In the genomic region with DNA sequence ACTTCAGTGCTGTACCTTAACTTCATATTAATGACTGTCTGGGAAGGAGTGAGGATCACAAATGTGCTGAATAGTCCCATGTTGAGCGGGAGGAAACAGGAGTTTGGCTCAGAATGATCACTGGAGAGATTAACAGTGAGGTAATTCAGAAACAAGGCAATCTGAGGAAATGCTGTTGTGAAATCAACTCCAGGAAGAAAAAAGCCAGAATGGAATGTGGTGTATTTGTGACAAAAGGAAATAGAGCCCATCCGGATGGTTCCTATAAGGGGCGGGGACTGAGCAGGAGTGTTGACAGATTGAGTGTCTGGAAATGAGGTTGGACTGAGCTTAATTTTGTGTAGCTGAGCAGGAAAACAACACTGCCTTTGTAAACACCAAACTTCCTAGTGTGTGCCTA, we compare ENCODE assay signal across 10 mouse cellular contexts.
A peak's percentile ranks its signal among the peaks of the same experiment; 100 is the strongest.
DNase-seq lines count a peak whose midpoint lies in the region; ATAC-seq and TF ChIP-seq lines count a peak whose summit lies in the region.
"Had no signal": no experiment of that assay in that cellular context is flagged by ENCODE, and none has a peak within 500 bp of the region (broad histone marks: within the 10 kb centered on the region; RNA-seq: fewer than 3 reads in every experiment).

No protein-coding gene starts in this region.

- H3K4me3 ChIP-seq in embryonic facial prominence, embryonic 14.5 days (ENCODE audit: low read depth, low read length) = no peak overlapping the region
- H3K4me3 ChIP-seq in embryonic facial prominence, embryonic 10.5 days = no peak overlapping the region
- H3K4me3 ChIP-seq in brown adipose tissue, adult 24 weeks (ENCODE audit: insufficient read depth, low read depth, low read length) = no peak overlapping the region
- H3K4me3 ChIP-seq in intestine, embryonic 16.5 days (ENCODE audit: low read length) = no peak overlapping the region
- H3K4me3 ChIP-seq in lung, postnatal 0 days (ENCODE audit: low read depth, low read length) = no peak overlapping the region
- H3K4me3 ChIP-seq in hindbrain, embryonic 12.5 days = no peak overlapping the region

- no peaks in the 10 kb centered on the region for H3K27me3 ChIP-seq in embryonic facial prominence, embryonic 14.5 days (replicated peaks; ENCODE audit: control insufficient read depth, insufficient read depth, low read length)
- H3K27me3 ChIP-seq in embryonic facial prominence, embryonic 10.5 days (replicated peaks; ENCODE audit: low read depth, poor library complexity, severe bottlenecking) = no peaks in the 10 kb centered on the region
- no peaks in the 10 kb centered on the region for H3K27me3 ChIP-seq in intestine, embryonic 16.5 days (replicated peaks; ENCODE audit: control insufficient read depth, insufficient read depth, low read length)
- no peaks in the 10 kb centered on the region for H3K27me3 ChIP-seq in lung, postnatal 0 days (replicated peaks; ENCODE audit: insufficient read depth, low read length)
- no peaks in the 10 kb centered on the region for H3K27me3 ChIP-seq in hindbrain, embryonic 12.5 days

- peak; percentile 92 for TF ChIP-seq EP300 in lung, postnatal 0 days (IDR thresholded peaks at IDR 0.05)

- 0 out of 2 replicates have a peak overlapping the region, but pooled peaks have one; percentile 31 for H3K27ac ChIP-seq in embryonic facial prominence, embryonic 14.5 days (replicated peaks; ENCODE audit: low read depth, low read length)
- H3K27ac ChIP-seq in embryonic facial prominence, embryonic 10.5 days (replicated peaks) = no peak overlapping the region
- peak overlapping the region; percentile 56 for H3K27ac ChIP-seq in brown adipose tissue, adult 24 weeks (replicated peaks; ENCODE audit: low read depth, low read length)
- no peak overlapping the region for H3K27ac ChIP-seq in intestine, embryonic 16.5 days (ENCODE audit: low read length)
- no peak overlapping the region; the same call in 1 of the 2 replicates for H3K27ac ChIP-seq in lung, postnatal 0 days (ENCODE audit: low read length)
- H3K27ac ChIP-seq in hindbrain, embryonic 12.5 days = no peak overlapping the region

- 0 out of 2 replicates have a peak, but pooled peaks cover 9% of the 10 kb centered on the region for H3K4me1 ChIP-seq in embryonic facial prominence, embryonic 14.5 days (ENCODE audit: control insufficient read depth, insufficient read depth, low read length)
- H3K4me1 ChIP-seq in embryonic facial prominence, embryonic 10.5 days = no peaks in the 10 kb centered on the region
- peaks cover 10% of the 10 kb centered on the region; the same call in 1 of the 2 replicates for H3K4me1 ChIP-seq in brown adipose tissue, adult 24 weeks (ENCODE audit: control insufficient read depth, insufficient read depth, insufficient read length, low read length)
- no peaks in the 10 kb centered on the region for H3K4me1 ChIP-seq in intestine, embryonic 16.5 days (ENCODE audit: control insufficient read depth, insufficient read depth, low read length)
- H3K4me1 ChIP-seq in lung, postnatal 0 days (ENCODE audit: insufficient read depth, low read depth, low read length) = no peaks in the 10 kb centered on the region
- peaks cover 4% of the 10 kb centered on the region; the same call in 1 of the 2 replicates for H3K4me1 ChIP-seq in hindbrain, embryonic 12.5 days

- no peak overlapping the region for H3K4me2 ChIP-seq in embryonic facial prominence, embryonic 14.5 days (ENCODE audit: low read depth, low read length)
- H3K4me2 ChIP-seq in intestine, embryonic 16.5 days (ENCODE audit: low read depth, low read length) = no peak overlapping the region
- H3K4me2 ChIP-seq in lung, postnatal 0 days (replicated peaks; ENCODE audit: low read depth, low read length) = no peak overlapping the region
- H3K4me2 ChIP-seq in hindbrain, embryonic 12.5 days (replicated peaks) = no peak overlapping the region

- no peaks in the 10 kb centered on the region for H3K9me3 ChIP-seq in embryonic facial prominence, embryonic 14.5 days (ENCODE audit: control insufficient read depth, low read length)
- H3K9me3 ChIP-seq in embryonic facial prominence, embryonic 10.5 days = no peaks in the 10 kb centered on the region
- no peaks in the 10 kb centered on the region for H3K9me3 ChIP-seq in intestine, embryonic 16.5 days (ENCODE audit: control insufficient read depth, low read length)
- H3K9me3 ChIP-seq in lung, postnatal 0 days (ENCODE audit: low read length) = no peaks in the 10 kb centered on the region
- H3K9me3 ChIP-seq in hindbrain, embryonic 12.5 days (replicated peaks) = 0 out of 2 replicates have a peak, but pooled peaks cover 3% of the 10 kb centered on the region

- no peak for TF ChIP-seq CTCF in lung, postnatal 0 days (IDR thresholded peaks at IDR 0.05)

- no peaks in the 10 kb centered on the region for H3K36me3 ChIP-seq in embryonic facial prominence, embryonic 14.5 days (ENCODE audit: control insufficient read depth, insufficient read depth, low read length)
- H3K36me3 ChIP-seq in embryonic facial prominence, embryonic 10.5 days (replicated peaks) = no peaks in the 10 kb centered on the region
- H3K36me3 ChIP-seq in intestine, embryonic 16.5 days (ENCODE audit: control insufficient read depth, insufficient read depth, low read length) = no peaks in the 10 kb centered on the region
- H3K36me3 ChIP-seq in lung, postnatal 0 days (ENCODE audit: insufficient read depth, low read length) = no peaks in the 10 kb centered on the region
- no peaks in the 10 kb centered on the region for H3K36me3 ChIP-seq in hindbrain, embryonic 12.5 days

- peak; percentile 60 for ATAC-seq in embryonic facial prominence, embryonic 14.5 days (ENCODE audit: low read depth)
- ATAC-seq in intestine, embryonic 16.5 days = peak; percentile 55
- ATAC-seq in lung, postnatal 0 days = peak; percentile 51
- no peak for ATAC-seq in erythroid progenitor cell, adult 5-6 weeks (replicated peaks; ENCODE audit: low FRiP score, poor library complexity, severe bottlenecking)
- ATAC-seq in hindbrain, embryonic 12.5 days (ENCODE audit: low FRiP score) = no peak
- ATAC-seq: inflammation-experienced regulatory T-cells, adult 6 months had no signal

- peak; percentile 63 for DNase-seq in embryonic facial prominence, embryonic 14.5 days (ENCODE audit: low spot score)
- no peak for DNase-seq in embryonic facial prominence, embryonic 10.5 days (ENCODE audit: low spot score)
- DNase-seq in lung, postnatal 0 days (ENCODE audit: low spot score) = peak; percentile 93
- no peak for DNase-seq in cerebellum, adult 8-10 months
- DNase-seq: cerebellum, adult 9-11 months had no signal

- WGBS in embryonic facial prominence, embryonic 14.5 days = 40% methylated on average over 3 of the region's 3 CpGs
- WGBS in embryonic facial prominence, embryonic 10.5 days = 74% methylated on average over 3 of the region's 3 CpGs
- WGBS in intestine, embryonic 16.5 days = 53% methylated on average over 3 of the region's 3 CpGs
- 16% methylated on average over 3 of the region's 3 CpGs for WGBS in lung, postnatal 0 days
- 82% methylated on average over 3 of the region's 3 CpGs for WGBS in hindbrain, embryonic 12.5 days

- no peak overlapping the region for H3K9ac ChIP-seq in embryonic facial prominence, embryonic 14.5 days (ENCODE audit: low read depth, low read length)
- H3K9ac ChIP-seq in intestine, embryonic 16.5 days (ENCODE audit: low read depth, low read length) = no peak overlapping the region
- H3K9ac ChIP-seq in lung, postnatal 0 days (replicated peaks; ENCODE audit: low read depth) = no peak overlapping the region
- H3K9ac ChIP-seq in hindbrain, embryonic 12.5 days = no peak overlapping the region

Comparison
In these comparisons a context has a peak if more than half of its experiments do, and no peak if none do; other contexts are left out.
1. DNase-seq: peak in embryonic facial prominence, embryonic 14.5 days (single experiment) and lung, postnatal 0 days (single experiment); none in embryonic facial prominence, embryonic 10.5 days (single experiment) and cerebellum, adult 8-10 months (single experiment).
2. H3K27ac ChIP-seq: peak in embryonic facial prominence, embryonic 14.5 days (single experiment) and brown adipose tissue, adult 24 weeks (single experiment); none in embryonic facial prominence, embryonic 10.5 days (single experiment), intestine, embryonic 16.5 days (single experiment), lung, postnatal 0 days (single experiment) and hindbrain, embryonic 12.5 days (single experiment).
3. ATAC-seq: peak in embryonic facial prominence, embryonic 14.5 days (single experiment), intestine, embryonic 16.5 days (single experiment) and lung, postnatal 0 days (single experiment); none in erythroid progenitor cell, adult 5-6 weeks (single experiment) and hindbrain, embryonic 12.5 days (single experiment).